Mouse (Mus musculus) brain, embryonic 14.5 days (tissue): ENCODE data around the gene Adgb.

ENCODE experiments used
- CTCF ChIP-seq: fragments of 200-500 bp; IDR thresholded peaks from 2 replicates; pipeline ENCODE4 v1.5.1; 2012; ENCODE audit warnings: inconsistent platforms, mild to moderate bottlenecking, moderate library complexity, borderline replicate concordance; ENCODE audit not compliant: insufficient read depth, insufficient read length; ENCODE audit errors: extremely low read depth
- POLR2A ChIP-seq: fragments of 200-500 bp; IDR thresholded peaks from 2 replicates; pipeline ENCODE4 v1.6.1; 2012; ENCODE audit warnings: mild to moderate bottlenecking, inconsistent platforms, borderline replicate concordance; ENCODE audit not compliant: poor library complexity, insufficient read depth, insufficient read length, severe bottlenecking; ENCODE audit errors: extremely low read depth

- no peak for TF ChIP-seq CTCF
- no peak for TF ChIP-seq POLR2A
These were observed 151.6 kb downstream of the Adgb start for GRCm38 (mm10) chr10:10320364-10321083.
